Mouse (Mus musculus) adrenal gland (tissue): Measurements from ENCODE around the gene Tdpoz1.
"Not testable (repeated sequence)": the region's sequence is repeated elsewhere in the genome, so short reads cannot be mapped to it uniquely, and the experiment has no call there.

ENCODE experiments used
- intact Hi-C: fragments of 180-260 bp; cut with DNase I; formaldehyde crosslinking; loops from one replicate; pipeline ENCODE4 v1.15.1; 2025
- long read RNA-seq, 2 experiments: library from polyadenylated mRNA; unstranded; transcript quantifications; one replicate each; pipeline ENCODE4 v2.0.0; 2020; ENCODE audit warnings: borderline replicate concordance in 1 of 2; ENCODE audit not compliant: insufficient replicate concordance in 1 of 2

The Tdpoz1 gene
- long read RNA-seq, experiment 1, result 0 reads
- long read RNA-seq, experiment 2, result 0 reads

- intact Hi-C loops, result not testable (repeated sequence)
Measured at GRCm38 (mm10) chr3:93676210-93676609, at the start of gene Tdpoz1. TSS of gene Tdpoz1 (minus strand) at chr3:93676310.

- intact Hi-C loops, result not testable (repeated sequence)
Measured at GRCm38 (mm10) chr3:93708969-93709637, 33.0 kb upstream of the Tdpoz1 start.

GRCm38 (mm10) chr3:93692970-93693369 is 16.9 kb upstream of the Tdpoz1 start, which contains the start of gene Gm37596:
TSS of gene Gm37596 (minus strand) at chr3:93693070.
- intact Hi-C loops, result not testable (repeated sequence)

GRCm38 (mm10) chr3:93670805-93671503 is 5.2 kb downstream of the Tdpoz1 start:
- intact Hi-C loops, result not testable (repeated sequence)

- intact Hi-C loops, result no loop called here
Measured at GRCm38 (mm10) chr3:93654260-93654659, 21.9 kb downstream of the Tdpoz1 start.

GRCm38 (mm10) chr3:93652586-93652985 is 23.5 kb downstream of the Tdpoz1 start, which contains the start of gene Tdpoz2:
TSS of gene Tdpoz2 (minus strand) at chr3:93652686.
- intact Hi-C loops, result no loop called here

GRCm38 (mm10) chr3:93630917-93631714 is 45.0 kb downstream of the Tdpoz1 start:
- intact Hi-C loops, result not testable (repeated sequence)
